ENCODE assay signal across 13 mouse cellular contexts in the genomic region with DNA sequence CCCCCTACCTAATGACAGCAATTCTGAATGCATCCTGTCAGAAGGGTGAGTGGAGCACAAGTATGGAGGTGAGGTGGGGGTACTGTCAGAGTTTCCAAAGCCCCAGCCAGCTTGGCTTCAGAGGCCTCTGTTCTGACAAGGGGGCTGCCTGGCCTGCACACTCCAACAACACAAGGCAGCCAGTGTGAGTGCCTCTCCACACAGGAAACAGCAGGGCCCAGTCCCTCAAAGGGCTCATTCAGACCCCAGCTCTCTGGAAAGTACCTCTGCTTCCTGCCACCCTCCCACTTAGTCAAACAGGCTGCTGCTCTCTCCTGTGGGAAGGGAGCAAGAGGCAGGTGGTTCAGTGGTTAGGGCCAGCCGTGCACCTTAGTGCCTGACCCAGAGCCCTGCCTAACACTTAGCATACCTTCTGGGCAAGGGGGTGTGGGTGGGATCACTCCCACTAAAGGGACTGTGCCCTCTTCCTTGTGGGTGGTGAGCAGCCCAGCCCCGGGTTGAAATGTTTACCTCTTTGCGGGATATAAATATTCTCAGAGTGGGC. TPM values are rescaled to one million over a fixed set of nuclear protein-coding genes. Genes with fewer than 3 reads are reported as not detected.
DNase-seq lines count a peak whose midpoint lies in the region; ATAC-seq and TF ChIP-seq lines count a peak whose summit lies in the region.
"Had no signal": no experiment of that assay in that cellular context is flagged by ENCODE, and none has a peak within 500 bp of the region (broad histone marks: within the 10 kb centered on the region; RNA-seq: fewer than 3 reads in every experiment).

No protein-coding gene starts in this region.

- H3K27me3 ChIP-seq in hindbrain, embryonic 12.5 days, result no peaks in the 10 kb centered on the region; the same call in 1 of the 2 replicates
- no peaks in the 10 kb centered on the region for H3K27me3 ChIP-seq in hindbrain, embryonic 14.5 days (ENCODE audit: control insufficient read depth, insufficient read depth, low read length)
- H3K27me3 ChIP-seq in hindbrain, postnatal 0 days (ENCODE audit: insufficient read depth, low read length), result no peaks in the 10 kb centered on the region
- no peaks in the 10 kb centered on the region for H3K27me3 ChIP-seq in stomach, postnatal 0 days (ENCODE audit: control insufficient read depth, insufficient read depth, low read length)

- no peak for TF ChIP-seq CTCF in hindbrain, postnatal 0 days (IDR thresholded peaks at IDR 0.05; ENCODE audit: low read depth)
- no peak for TF ChIP-seq CTCF in stomach, postnatal 0 days (IDR thresholded peaks at IDR 0.05; ENCODE audit: low read depth)

- H3K9ac ChIP-seq in hindbrain, embryonic 12.5 days, result no peak overlapping the region
- H3K9ac ChIP-seq in hindbrain, embryonic 14.5 days, result no peak overlapping the region
- no peak overlapping the region for H3K9ac ChIP-seq in hindbrain, postnatal 0 days (replicated peaks; ENCODE audit: low read length)
- no peak overlapping the region for H3K9ac ChIP-seq in stomach, postnatal 0 days (ENCODE audit: low read length)

- H3K36me3 ChIP-seq in hindbrain, embryonic 12.5 days, result no peaks in the 10 kb centered on the region
- no peaks in the 10 kb centered on the region for H3K36me3 ChIP-seq in hindbrain, embryonic 14.5 days (replicated peaks; ENCODE audit: control insufficient read depth, insufficient read depth)
- no peaks in the 10 kb centered on the region for H3K36me3 ChIP-seq in hindbrain, postnatal 0 days (ENCODE audit: insufficient read depth, low read length)
- no peaks in the 10 kb centered on the region for H3K36me3 ChIP-seq in stomach, postnatal 0 days (ENCODE audit: control insufficient read depth, insufficient read depth, low read length)

- no peak overlapping the region for H3K4me2 ChIP-seq in hindbrain, embryonic 12.5 days (replicated peaks)
- H3K4me2 ChIP-seq in hindbrain, embryonic 14.5 days (replicated peaks), result no peak overlapping the region
- H3K4me2 ChIP-seq in hindbrain, postnatal 0 days (ENCODE audit: low read depth, low read length), result no peak overlapping the region
- no peak overlapping the region for H3K4me2 ChIP-seq in stomach, postnatal 0 days (replicated peaks; ENCODE audit: low read depth)

- H3K9me3 ChIP-seq in hindbrain, embryonic 12.5 days (replicated peaks), result no peaks in the 10 kb centered on the region
- no peaks in the 10 kb centered on the region for H3K9me3 ChIP-seq in hindbrain, embryonic 14.5 days (ENCODE audit: control insufficient read depth, low read length)
- no peaks in the 10 kb centered on the region for H3K9me3 ChIP-seq in hindbrain, postnatal 0 days (ENCODE audit: low read length)
- no peaks in the 10 kb centered on the region for H3K9me3 ChIP-seq in stomach, postnatal 0 days (ENCODE audit: control insufficient read depth, low read length)

- peaks cover 19% of the 10 kb centered on the region for H3K4me1 ChIP-seq in hindbrain, embryonic 12.5 days
- H3K4me1 ChIP-seq in hindbrain, embryonic 14.5 days (replicated peaks; ENCODE audit: control insufficient read depth, insufficient read depth, low read length), result 0 out of 2 replicates have a peak, but pooled peaks cover 3% of the 10 kb centered on the region
- H3K4me1 ChIP-seq in hindbrain, postnatal 0 days (ENCODE audit: insufficient read depth, low read length), result no peaks in the 10 kb centered on the region
- H3K4me1 ChIP-seq in stomach, postnatal 0 days (replicated peaks; ENCODE audit: control insufficient read depth, insufficient read depth), result no peaks in the 10 kb centered on the region; the same call in 1 of the 2 replicates

- 79% methylated on average over 3 of the region's 3 CpGs for WGBS in hindbrain, embryonic 12.5 days
- WGBS in hindbrain, embryonic 14.5 days, result 95% methylated on average over 3 of the region's 3 CpGs
- WGBS in hindbrain, postnatal 0 days, result 75% methylated on average over 3 of the region's 3 CpGs
- WGBS in stomach, postnatal 0 days, result 50% methylated on average over 3 of the region's 3 CpGs

- no peak for DNase-seq in hindbrain, embryonic 14.5 days (ENCODE audit: low spot score)
- peak; percentile 32 for DNase-seq in right cerebral cortex, adult 18-20 months
- no peak for DNase-seq in right cerebral cortex, postnatal 14 days
- peak; percentile 23 for DNase-seq in hindbrain, postnatal 0 days (ENCODE audit: low spot score)
- no peak for DNase-seq in stomach, postnatal 0 days (ENCODE audit: low spot score)
- DNase-seq in yolk sac, embryonic 10.5 days (ENCODE audit: low spot score), result no peak
- DNase-seq: kidney, adult 8-10 months; right cerebral cortex, postnatal 25 days; thymus, adult 18-20 months had no signal

- ATAC-seq in hindbrain, embryonic 12.5 days (ENCODE audit: low FRiP score), result no peak
- no peak for ATAC-seq in hindbrain, embryonic 14.5 days (ENCODE audit: low FRiP score)
- peak; percentile 62; the same call in 1 of the 2 replicates for ATAC-seq in hindbrain, postnatal 0 days
- ATAC-seq in stomach, postnatal 0 days (ENCODE audit: low FRiP score, low TSS enrichment), result 0 out of 2 replicates have a peak, but pooled peaks have one; percentile 7
- ATAC-seq: activated CD4-positive, CD25-positive, alpha-beta regulatory T cell, adult 4 months had no signal

- TF ChIP-seq EP300 in stomach, postnatal 0 days (optimal IDR thresholded peaks at IDR 0.05), result no peak

- peak overlapping the region; percentile 6; the same call in 1 of the 2 replicates for H3K27ac ChIP-seq in hindbrain, embryonic 12.5 days
- H3K27ac ChIP-seq in hindbrain, embryonic 14.5 days, result no peak overlapping the region
- peak overlapping the region; percentile 29 for H3K27ac ChIP-seq in hindbrain, postnatal 0 days
- H3K27ac ChIP-seq in stomach, postnatal 0 days (replicated peaks), result 0 out of 2 replicates have a peak overlapping the region, but pooled peaks have one; percentile 53
- H3K27ac ChIP-seq: macrophage had no signal

- no peak overlapping the region for H3K4me3 ChIP-seq in hindbrain, embryonic 12.5 days
- H3K4me3 ChIP-seq in hindbrain, embryonic 14.5 days (replicated peaks; ENCODE audit: low read length), result no peak overlapping the region
- H3K4me3 ChIP-seq in hindbrain, postnatal 0 days (ENCODE audit: low read length), result no peak overlapping the region
- no peak overlapping the region for H3K4me3 ChIP-seq in stomach, postnatal 0 days (ENCODE audit: low read depth, low read length)
- H3K4me3 ChIP-seq: myocyte had no signal

RNA-seq across cellular contexts. Expression of a gene that starts 16.8 kb away (rescaled TPM):
- polyA plus RNA-seq in hindbrain, embryonic 12.5 days (2016; fragmentation: Nextera tagmentation; extraction: Ambion mirVana), result 6.8 and 8.9 TPM in 2 replicates
- polyA plus RNA-seq in hindbrain, embryonic 14.5 days (2014; fragmentation: Nextera tagmentation; extraction: Ambion mirVana), result 5.5 and 6.8 TPM in 2 replicates
- 42.1 and 46.6 TPM in 2 replicates for total RNA-seq in hindbrain, postnatal 0 days (2014; rRNA removed)
- 7.3 and 7.6 TPM in 2 replicates for polyA plus RNA-seq in hindbrain, postnatal 0 days (2015; fragmentation: Nextera tagmentation; extraction: Ambion mirVana)
- 7.8 and 9.0 TPM in 2 replicates for polyA plus RNA-seq in stomach, postnatal 0 days (2015; fragmentation: Nextera tagmentation; extraction: Ambion mirVana)
- polyA plus RNA-seq: macrophage had no signal

RNA-seq across cellular contexts. Expression of a gene that starts 17.1 kb away (rescaled TPM):
- polyA plus RNA-seq in hindbrain, embryonic 12.5 days (2016; fragmentation: Nextera tagmentation; extraction: Ambion mirVana), result 0.29 and 0.54 TPM in 2 replicates
- not detected in 2 replicates for polyA plus RNA-seq in hindbrain, embryonic 14.5 days (2014; fragmentation: Nextera tagmentation; extraction: Ambion mirVana)
- total RNA-seq in hindbrain, postnatal 0 days (2014; rRNA removed), result 0.42 TPM in 1 of 2 replicates, not detected in the other
- polyA plus RNA-seq in hindbrain, postnatal 0 days (2015; fragmentation: Nextera tagmentation; extraction: Ambion mirVana), result 0.14 and 0.16 TPM in 2 replicates
- polyA plus RNA-seq in stomach, postnatal 0 days (2015; fragmentation: Nextera tagmentation; extraction: Ambion mirVana), result 0.57 and 0.71 TPM in 2 replicates
- polyA plus RNA-seq: activated CD4-positive, CD25-positive, alpha-beta regulatory T cell, adult 4 months; macrophage had no signal

RNA-seq across cellular contexts. Expression of a gene that starts 46.6 kb away (rescaled TPM):
- 7.2 and 7.3 TPM in 2 replicates for polyA plus RNA-seq in hindbrain, embryonic 12.5 days (2016; fragmentation: Nextera tagmentation; extraction: Ambion mirVana)
- 2.1 and 2.4 TPM in 2 replicates for polyA plus RNA-seq in hindbrain, embryonic 14.5 days (2014; fragmentation: Nextera tagmentation; extraction: Ambion mirVana)
- total RNA-seq in hindbrain, postnatal 0 days (2014; rRNA removed), result 6.7 and 9.7 TPM in 2 replicates
- polyA plus RNA-seq in hindbrain, postnatal 0 days (2015; fragmentation: Nextera tagmentation; extraction: Ambion mirVana), result 2.3 and 2.4 TPM in 2 replicates
- 5.5 and 6.4 TPM in 2 replicates for polyA plus RNA-seq in stomach, postnatal 0 days (2015; fragmentation: Nextera tagmentation; extraction: Ambion mirVana)

RNA-seq across cellular contexts. Expression of a gene that starts 55.7 kb away (rescaled TPM):
- 60.9 and 62.7 TPM in 2 replicates for polyA plus RNA-seq in hindbrain, embryonic 12.5 days (2016; fragmentation: Nextera tagmentation; extraction: Ambion mirVana)
- polyA plus RNA-seq in hindbrain, embryonic 14.5 days (2014; fragmentation: Nextera tagmentation; extraction: Ambion mirVana), result 73.4 and 78.1 TPM in 2 replicates
- 142 and 178 TPM in 2 replicates for total RNA-seq in hindbrain, postnatal 0 days (2014; rRNA removed)
- polyA plus RNA-seq in hindbrain, postnatal 0 days (2015; fragmentation: Nextera tagmentation; extraction: Ambion mirVana), result 77.2 and 80.5 TPM in 2 replicates
- 75.3 and 83.8 TPM in 2 replicates for polyA plus RNA-seq in stomach, postnatal 0 days (2015; fragmentation: Nextera tagmentation; extraction: Ambion mirVana)

Comparison
In these comparisons a context has a peak if more than half of its experiments do, and no peak if none do; other contexts are left out.
1. ATAC-seq: peak in hindbrain, postnatal 0 days (single experiment) and stomach, postnatal 0 days (single experiment); none in hindbrain, embryonic 12.5 days (single experiment) and hindbrain, embryonic 14.5 days (single experiment).
2. DNase-seq: peak in right cerebral cortex, adult 18-20 months (single experiment) and hindbrain, postnatal 0 days (single experiment); none in hindbrain, embryonic 14.5 days (single experiment), right cerebral cortex, postnatal 14 days (single experiment), stomach, postnatal 0 days (single experiment) and yolk sac, embryonic 10.5 days (single experiment).